Mouse (Mus musculus): ENCODE data around the gene Lrrc57. TPM values are rescaled to one million over a fixed set of nuclear protein-coding genes. Genes with fewer than 3 reads are reported as not detected.

Gene Lrrc57
- polyA plus RNA-seq (2012; rRNA removed) = 18.1 and 18.4 TPM in 2 replicates
- 19.4 and 20.7 TPM in 2 replicates for polyA plus RNA-seq (2014; fragmentation: Nextera tagmentation; extraction: Ambion mirVana)

DNA sequence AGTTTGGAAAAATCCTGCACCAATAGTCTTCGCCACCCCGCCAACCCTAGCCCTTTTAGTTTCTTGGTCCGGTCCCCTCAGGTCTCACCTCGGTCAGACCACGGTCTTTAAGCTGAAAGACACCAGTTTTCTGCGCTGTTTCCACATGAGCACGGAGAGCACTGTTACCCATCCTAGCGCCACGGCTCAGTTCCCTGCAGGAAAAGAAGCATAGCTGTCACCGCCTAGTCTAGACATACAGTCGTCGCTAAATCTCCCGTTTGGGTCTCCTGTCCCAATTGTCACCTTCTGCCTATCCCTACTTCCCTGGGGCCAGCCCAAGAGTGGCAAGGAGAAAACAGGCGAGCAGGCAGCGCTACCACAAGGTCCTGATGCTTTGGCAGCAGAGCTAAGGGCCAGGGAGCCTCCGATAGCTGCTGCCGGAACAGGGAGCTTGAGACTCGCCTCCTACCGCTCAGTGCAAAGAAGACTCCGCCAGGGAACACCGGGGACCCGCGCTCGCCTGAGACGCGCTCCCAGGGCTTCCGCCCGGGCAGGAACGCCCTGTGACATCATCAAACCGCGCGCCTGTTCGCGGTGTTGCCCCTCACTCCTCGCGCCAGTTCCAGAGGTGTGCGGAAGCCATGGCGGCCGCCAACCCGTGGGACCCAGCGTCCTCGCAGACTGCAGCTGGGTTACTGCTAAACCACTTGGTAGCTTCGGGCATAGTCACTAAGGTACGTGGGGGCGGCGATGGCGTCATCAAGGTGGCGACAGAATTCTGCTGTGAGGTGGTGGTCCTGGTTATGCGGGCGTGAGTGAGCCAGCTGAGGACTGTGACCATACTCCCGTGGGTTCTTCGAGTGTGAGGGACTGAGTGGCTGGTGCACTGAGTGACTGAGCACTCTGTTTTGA, at the start of gene Lrrc57, which contains the start of gene Haus2:
TSS of gene Lrrc57 (minus strand) at position 691 of the 894 bp plus-strand sequence.
TSS of gene Haus2 (plus strand) at position 554 of the 894 bp plus-strand sequence.
- no peaks in the 10 kb centered on the region for H3K27me3 ChIP-seq (ENCODE audit: control insufficient read depth, insufficient read depth, low read length)
- ATAC-seq (ENCODE audit: low FRiP score, low read depth) (peak; percentile 95), DNase-seq (ENCODE audit: low spot score) (peak; percentile 87)
- peak within 1 kb of the TSS; percentile 84 for H3K9ac ChIP-seq (ENCODE audit: low read depth, low read length, severe bottlenecking)
- 0 out of 2 replicates have a peak, but pooled peaks cover 7% of the 10 kb centered on the region for H3K4me1 ChIP-seq (ENCODE audit: control insufficient read depth, insufficient read depth, low read length)
- under 1% methylated on average over 48 of the region's 52 CpGs for WGBS
- peak within 1 kb of the TSS; percentile 85 for H3K4me2 ChIP-seq (replicated peaks; ENCODE audit: low read depth, low read length, severe bottlenecking)
- no peaks in the 10 kb centered on the region for H3K9me3 ChIP-seq (ENCODE audit: control insufficient read depth, low read length)
- H3K36me3 ChIP-seq (ENCODE audit: control insufficient read depth, insufficient read depth, low read length) = peaks cover 8% of the 10 kb centered on the region
- H3K27ac ChIP-seq (replicated peaks; ENCODE audit: low read depth, low read length) = peak within 1 kb of the TSS; percentile 87
- H3K4me3 ChIP-seq (replicated peaks; ENCODE audit: low read length) = peak within 1 kb of the TSS; percentile 58
- TF ChIP-seq POLR2A (IDR thresholded peaks at IDR 0.05; ENCODE audit: borderline replicate concordance, extremely low read depth, insufficient read depth, insufficient read length) = peak; percentile 83; the same call in 1 of the 2 replicates

GRCm38 (mm10) chr2:120658486-120658885, 49.2 kb upstream of the Lrrc57 start:
- no peak for TF ChIP-seq POLR2A (IDR thresholded peaks at IDR 0.05; ENCODE audit: borderline replicate concordance, extremely low read depth, insufficient read depth, insufficient read length)
- no peaks in the 10 kb centered on the region for H3K9me3 ChIP-seq (ENCODE audit: control insufficient read depth, low read length)
- H3K27me3 ChIP-seq (ENCODE audit: control insufficient read depth, insufficient read depth, low read length) = no peaks in the 10 kb centered on the region
- H3K36me3 ChIP-seq (ENCODE audit: control insufficient read depth, insufficient read depth, low read length) = no peaks in the 10 kb centered on the region
- WGBS = 75% methylated on average over 5 of the region's 5 CpGs
- H3K9ac ChIP-seq (ENCODE audit: low read depth, low read length, severe bottlenecking) = no peak overlapping the region
- no peak overlapping the region for H3K4me3 ChIP-seq (replicated peaks; ENCODE audit: low read length)
- H3K4me1 ChIP-seq (ENCODE audit: control insufficient read depth, insufficient read depth, low read length) = no peaks in the 10 kb centered on the region
- H3K4me2 ChIP-seq (replicated peaks; ENCODE audit: low read depth, low read length, severe bottlenecking) = no peak overlapping the region
- no peak overlapping the region for H3K27ac ChIP-seq (replicated peaks; ENCODE audit: low read depth, low read length)
- ATAC-seq (ENCODE audit: low FRiP score, low read depth) (no peak), DNase-seq (ENCODE audit: low spot score) (no peak)

- Histone ChIP-seq H3K4me2 (replicated peaks; ENCODE audit: low read depth, low read length, severe bottlenecking) (no peak overlapping the region), H3K27ac (replicated peaks; ENCODE audit: low read depth, low read length) (no peak overlapping the region), H3K9ac (ENCODE audit: low read depth, low read length, severe bottlenecking) (no peak overlapping the region), H3K36me3 (ENCODE audit: control insufficient read depth, insufficient read depth, low read length) (no peaks in the 10 kb centered on the region), H3K4me1 (ENCODE audit: control insufficient read depth, insufficient read depth, low read length) (no peaks in the 10 kb centered on the region), H3K27me3 (ENCODE audit: control insufficient read depth, insufficient read depth, low read length) (no peaks in the 10 kb centered on the region), H3K4me3 (replicated peaks; ENCODE audit: low read length) (no peak overlapping the region), H3K9me3 (ENCODE audit: control insufficient read depth, low read length) (no peaks in the 10 kb centered on the region)
- DNase-seq (ENCODE audit: low spot score) = no peak
- no peak for ATAC-seq (ENCODE audit: low FRiP score, low read depth)
- WGBS = 100% methylated on average over 2 of the region's 2 CpGs
- TF ChIP-seq POLR2A (IDR thresholded peaks at IDR 0.05; ENCODE audit: borderline replicate concordance, extremely low read depth, insufficient read depth, insufficient read length) = no peak
Measured at GRCm38 (mm10) chr2:120656711-120657110, 47.4 kb upstream of the Lrrc57 start.

DNA sequence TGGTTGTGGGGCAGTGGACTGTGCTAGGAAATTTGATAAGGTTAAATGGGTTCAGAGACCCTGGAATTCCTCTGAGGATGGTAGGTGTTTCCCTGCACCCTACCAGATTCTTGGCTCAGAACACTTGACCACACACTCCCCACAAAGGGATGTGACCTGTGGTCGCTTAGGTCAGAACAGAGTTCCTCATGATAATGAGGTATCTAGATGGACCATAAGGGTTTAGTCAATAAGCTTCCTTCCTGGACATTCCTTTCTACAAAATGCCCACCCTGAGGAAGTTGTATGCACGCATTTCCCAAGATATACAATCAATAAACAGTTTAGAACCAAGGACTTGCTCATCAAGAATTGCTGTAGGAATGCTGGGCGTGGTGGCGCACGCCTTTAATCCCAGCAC, 46.6 kb upstream of the Lrrc57 start:
- ATAC-seq (ENCODE audit: low FRiP score, low read depth) (no peak), DNase-seq (ENCODE audit: low spot score) (no peak)
- Histone ChIP-seq H3K4me3 (replicated peaks; ENCODE audit: low read length) (no peak overlapping the region), H3K27me3 (ENCODE audit: control insufficient read depth, insufficient read depth, low read length) (no peaks in the 10 kb centered on the region), H3K4me1 (ENCODE audit: control insufficient read depth, insufficient read depth, low read length) (no peaks in the 10 kb centered on the region), H3K9me3 (ENCODE audit: control insufficient read depth, low read length) (no peaks in the 10 kb centered on the region), H3K4me2 (replicated peaks; ENCODE audit: low read depth, low read length, severe bottlenecking) (no peak overlapping the region), H3K9ac (ENCODE audit: low read depth, low read length, severe bottlenecking) (no peak overlapping the region), H3K36me3 (ENCODE audit: control insufficient read depth, insufficient read depth, low read length) (no peaks in the 10 kb centered on the region), H3K27ac (replicated peaks; ENCODE audit: low read depth, low read length) (no peak overlapping the region)
- 91% methylated on average over 5 of the region's 5 CpGs for WGBS
- TF ChIP-seq POLR2A (IDR thresholded peaks at IDR 0.05; ENCODE audit: borderline replicate concordance, extremely low read depth, insufficient read depth, insufficient read length) = no peak

DNA sequence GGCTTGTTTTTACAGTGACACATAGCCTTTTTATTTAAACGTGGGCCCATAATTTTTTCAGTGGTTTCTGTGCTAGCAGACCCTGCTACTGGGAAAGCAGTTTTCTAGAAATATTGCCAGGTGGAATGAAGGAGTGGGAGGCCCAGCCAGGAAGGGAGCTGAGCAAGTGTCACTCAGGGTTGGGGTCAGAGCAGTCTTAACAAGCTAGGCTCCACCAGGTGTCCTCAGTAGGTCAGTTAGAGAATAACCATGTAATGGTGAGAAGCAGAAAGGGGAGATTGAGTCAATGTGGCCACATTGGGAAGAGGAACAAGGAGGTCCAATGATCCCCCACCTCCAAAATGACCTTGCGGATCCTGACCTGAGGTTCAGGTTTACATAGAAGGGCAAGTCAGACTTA, 45.4 kb upstream of the Lrrc57 start:
- no peaks in the 10 kb centered on the region for H3K27me3 ChIP-seq (ENCODE audit: control insufficient read depth, insufficient read depth, low read length)
- no peak overlapping the region for H3K27ac ChIP-seq (replicated peaks; ENCODE audit: low read depth, low read length)
- WGBS = 90% methylated on average over 2 of the region's 2 CpGs
- H3K9me3 ChIP-seq (ENCODE audit: control insufficient read depth, low read length) = no peaks in the 10 kb centered on the region
- H3K4me2 ChIP-seq (replicated peaks; ENCODE audit: low read depth, low read length, severe bottlenecking) = no peak overlapping the region
- no peak for ATAC-seq (ENCODE audit: low FRiP score, low read depth)
- no peak for DNase-seq (ENCODE audit: low spot score)
- no peaks in the 10 kb centered on the region for H3K36me3 ChIP-seq (ENCODE audit: control insufficient read depth, insufficient read depth, low read length)
- H3K9ac ChIP-seq (ENCODE audit: low read depth, low read length, severe bottlenecking) = no peak overlapping the region
- no peaks in the 10 kb centered on the region for H3K4me1 ChIP-seq (ENCODE audit: control insufficient read depth, insufficient read depth, low read length)
- no peak for TF ChIP-seq POLR2A (IDR thresholded peaks at IDR 0.05; ENCODE audit: borderline replicate concordance, extremely low read depth, insufficient read depth, insufficient read length)
- H3K4me3 ChIP-seq (replicated peaks; ENCODE audit: low read length) = no peak overlapping the region

Data from limb, embryonic 14.5 days (tissue).